Mouse (Mus musculus) hindbrain, embryonic 14.5 days (tissue): ENCODE measurements around the gene Kdm2b. TPM values are rescaled to one million over a fixed set of nuclear protein-coding genes. Genes with fewer than 3 reads are reported as not detected.

Source experiments
- ATAC-seq: fragments of 200-750 bp; cut with Nextera tagmentation; 2 replicates; pipeline ENCODE4 v1.8.0; 2017; ENCODE audit warnings: moderate number of reproducible peaks, mild to moderate bottlenecking, moderate TSS enrichment, moderate library complexity; ENCODE audit not compliant: low FRiP score
- DNase-seq: peaks from one replicate; pipeline ENCODE4 v3.0.0-alpha.2; 2015; ENCODE audit warnings: low spot score
- H3K27ac ChIP-seq: fragments of 300-500 bp; sonication (generic); 2 replicates; pipeline ENCODE4 v1.5.1; 2014; ENCODE audit warnings: mild to moderate bottlenecking, moderate library complexity
- H3K27me3 ChIP-seq: fragments of 300-500 bp; sonication (generic); 2 replicates; pipeline ENCODE4 v1.6.1; 2014; ENCODE audit warnings: mild to moderate bottlenecking, low read length, mixed read lengths; ENCODE audit not compliant: control insufficient read depth, insufficient read depth
- H3K36me3 ChIP-seq: fragments of 300-500 bp; sonication (generic); replicated peaks from 2 replicates; pipeline ENCODE4 v1.6.1; 2014; ENCODE audit not compliant: control insufficient read depth, insufficient read depth
- H3K4me1 ChIP-seq: fragments of 300-500 bp; sonication (generic); replicated peaks from 2 replicates; pipeline ENCODE4 v1.6.1; 2014; ENCODE audit warnings: antibody characterized with exemption, low read length, mixed read lengths; ENCODE audit not compliant: control insufficient read depth, insufficient read depth
- H3K4me2 ChIP-seq: fragments of 300-500 bp; sonication (generic); replicated peaks from 2 replicates; pipeline ENCODE4 v1.6.1; 2014; ENCODE audit warnings: mild to moderate bottlenecking, moderate library complexity
- H3K4me3 ChIP-seq: fragments of 300-500 bp; sonication (generic); replicated peaks from 2 replicates; pipeline ENCODE4 v1.5.1; 2014; ENCODE audit warnings: mild to moderate bottlenecking, low read length
- H3K9ac ChIP-seq: fragments of 300-500 bp; sonication (generic); 2 replicates; pipeline ENCODE4 v1.6.1; 2014
- H3K9me3 ChIP-seq: fragments of 300-500 bp; sonication (generic); 2 replicates; pipeline ENCODE4 v1.6.1; 2016; ENCODE audit warnings: low read length; ENCODE audit not compliant: control insufficient read depth
- WGBS: fragments of 180-500 bp; shearing (Covaris S2); extraction: QIAGEN DNeasy Blood & Tissue Kit; methylation state at CpG from one replicate; pipeline ENCODE4 v1.1.7; 2014; 5-methylcytosine and 5-hydroxymethylcytosine counted together
- polyA plus RNA-seq: library from polyadenylated mRNA; unstranded; fragments of >200 nt; fragmentation: Nextera tagmentation; extraction: Ambion mirVana; gene quantifications from 2 replicates; pipeline ENCODE4 v1.2.1, GENCODE M21; 2014

Gene Kdm2b
- polyA plus RNA-seq, 1 experiment from 2014 or later: 87.1 TPM

DNA sequence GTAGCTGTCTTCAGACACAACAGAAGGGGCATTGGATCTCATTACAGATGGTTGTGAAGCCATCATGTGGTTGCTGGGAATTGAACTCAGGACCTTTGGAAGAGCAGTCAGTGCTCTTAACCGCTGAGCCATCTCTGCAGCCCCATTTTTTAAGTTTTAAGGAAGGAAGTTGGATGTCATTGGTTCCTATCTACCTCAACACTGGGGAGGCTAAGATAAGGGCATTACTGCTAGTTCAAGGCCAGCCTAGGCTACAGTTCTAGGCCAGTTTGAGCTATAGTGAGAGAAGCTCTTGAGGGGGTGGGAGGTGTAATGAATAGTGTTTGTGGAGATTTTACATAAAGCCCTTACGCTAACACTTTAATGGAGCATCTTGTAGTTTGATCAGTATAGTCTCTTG lies 126.6 kb downstream of the Kdm2b start:
- DNase-seq: no peak
- Histone ChIP-seq H3K36me3 (peaks cover 62% of the 10 kb centered on the region), H3K9me3 (no peaks in the 10 kb centered on the region), H3K4me3 (no peak overlapping the region), H3K4me2 (no peak overlapping the region), H3K4me1 (no peaks in the 10 kb centered on the region), H3K9ac (no peak overlapping the region), H3K27me3 (no peaks in the 10 kb centered on the region), H3K27ac (no peak overlapping the region)
- no peak for ATAC-seq
- WGBS: 97% methylated on average over 2 of the region's 2 CpGs

- Histone ChIP-seq H3K27ac (no peak overlapping the region), H3K4me1 (peaks cover 9% of the 10 kb centered on the region), H3K4me2 (no peak overlapping the region), H3K9me3 (no peaks in the 10 kb centered on the region), H3K4me3 (no peak overlapping the region), H3K9ac (no peak overlapping the region), H3K27me3 (no peaks in the 10 kb centered on the region), H3K36me3 (no peaks in the 10 kb centered on the region)
- 84% methylated on average over 3 of the region's 3 CpGs for WGBS
- no peak for ATAC-seq
- DNase-seq: no peak
Measured at GRCm38 (mm10) chr5:122855858-122856257, 133.8 kb downstream of the Kdm2b start.

DNA sequence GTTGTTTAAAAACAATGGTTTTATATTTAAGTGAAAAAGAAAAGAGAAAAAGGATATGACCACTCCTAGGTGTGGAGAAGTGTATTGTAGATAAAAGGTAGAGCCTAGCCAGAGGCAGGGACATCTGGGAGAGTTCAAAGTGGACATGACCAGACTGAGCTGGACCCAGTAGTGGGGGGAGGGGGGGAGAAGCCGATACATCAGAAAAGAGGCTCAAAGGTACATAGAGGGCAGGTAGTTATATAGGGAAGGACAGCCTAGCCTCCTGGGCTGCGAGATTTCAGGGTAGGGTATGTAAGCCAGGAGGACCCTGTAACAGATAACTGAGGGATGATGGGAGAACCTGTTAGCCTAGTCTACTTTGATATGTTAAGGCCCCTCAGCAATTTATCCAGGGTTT lies 137.0 kb downstream of the Kdm2b start:
- no peak for ATAC-seq
- peaks cover 19% of the 10 kb centered on the region for H3K4me1 ChIP-seq
- no peaks in the 10 kb centered on the region for H3K36me3 ChIP-seq
- H3K9me3 ChIP-seq: no peaks in the 10 kb centered on the region
- DNase-seq: no peak
- H3K27ac ChIP-seq: no peak overlapping the region
- no peak overlapping the region for H3K9ac ChIP-seq
- H3K27me3 ChIP-seq: no peaks in the 10 kb centered on the region
- WGBS: 89% methylated on average over 2 of the region's 2 CpGs
- no peak overlapping the region for H3K4me2 ChIP-seq
- no peak overlapping the region for H3K4me3 ChIP-seq

DNA sequence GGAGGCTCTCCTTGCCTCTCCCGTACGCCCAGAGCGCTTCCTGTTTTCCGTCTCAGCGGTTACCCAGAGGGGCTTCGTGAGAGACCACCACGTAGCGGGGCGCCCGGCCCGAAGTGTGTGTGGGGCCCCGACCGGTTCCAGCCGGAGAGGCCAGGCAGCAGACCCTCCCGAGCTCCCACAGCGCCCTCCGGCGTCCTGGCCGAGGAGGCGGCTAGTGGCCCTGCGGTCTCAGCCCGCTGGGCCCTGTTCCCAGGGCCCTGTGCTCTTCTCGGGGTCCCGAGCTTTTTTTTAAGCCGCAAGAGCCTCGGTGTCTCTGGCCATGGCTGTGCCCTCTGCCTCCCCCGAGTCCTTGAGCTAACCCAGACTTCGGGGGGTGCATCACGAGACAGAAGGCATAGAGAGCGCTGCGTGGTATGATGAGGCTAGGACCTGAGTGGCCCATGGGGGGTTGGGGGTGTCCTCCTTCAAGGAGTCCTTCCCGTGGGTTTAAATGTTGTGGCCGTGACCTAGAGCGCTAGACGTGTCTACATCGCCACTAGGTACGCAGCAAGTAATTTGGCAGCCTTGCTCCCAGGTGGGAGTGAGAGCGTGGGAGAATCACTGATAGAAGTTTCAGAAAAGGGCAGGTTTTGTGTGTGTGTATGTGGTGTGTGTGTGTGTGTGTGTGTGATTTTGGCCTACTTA lies 139.2 kb downstream of the Kdm2b start:
- peaks cover 19% of the 10 kb centered on the region for H3K4me1 ChIP-seq
- no peaks in the 10 kb centered on the region for H3K9me3 ChIP-seq
- ATAC-seq (peak; percentile 82), DNase-seq (peak; percentile 32)
- H3K4me3 ChIP-seq: peak overlapping the region; percentile 96
- H3K27ac ChIP-seq: peak overlapping the region; percentile 96
- peak overlapping the region; percentile 98 for H3K4me2 ChIP-seq
- H3K9ac ChIP-seq: peak overlapping the region; percentile 88
- no peaks in the 10 kb centered on the region for H3K36me3 ChIP-seq
- WGBS: under 1% methylated on average over 36 of the region's 38 CpGs
- no peaks in the 10 kb centered on the region for H3K27me3 ChIP-seq

DNA sequence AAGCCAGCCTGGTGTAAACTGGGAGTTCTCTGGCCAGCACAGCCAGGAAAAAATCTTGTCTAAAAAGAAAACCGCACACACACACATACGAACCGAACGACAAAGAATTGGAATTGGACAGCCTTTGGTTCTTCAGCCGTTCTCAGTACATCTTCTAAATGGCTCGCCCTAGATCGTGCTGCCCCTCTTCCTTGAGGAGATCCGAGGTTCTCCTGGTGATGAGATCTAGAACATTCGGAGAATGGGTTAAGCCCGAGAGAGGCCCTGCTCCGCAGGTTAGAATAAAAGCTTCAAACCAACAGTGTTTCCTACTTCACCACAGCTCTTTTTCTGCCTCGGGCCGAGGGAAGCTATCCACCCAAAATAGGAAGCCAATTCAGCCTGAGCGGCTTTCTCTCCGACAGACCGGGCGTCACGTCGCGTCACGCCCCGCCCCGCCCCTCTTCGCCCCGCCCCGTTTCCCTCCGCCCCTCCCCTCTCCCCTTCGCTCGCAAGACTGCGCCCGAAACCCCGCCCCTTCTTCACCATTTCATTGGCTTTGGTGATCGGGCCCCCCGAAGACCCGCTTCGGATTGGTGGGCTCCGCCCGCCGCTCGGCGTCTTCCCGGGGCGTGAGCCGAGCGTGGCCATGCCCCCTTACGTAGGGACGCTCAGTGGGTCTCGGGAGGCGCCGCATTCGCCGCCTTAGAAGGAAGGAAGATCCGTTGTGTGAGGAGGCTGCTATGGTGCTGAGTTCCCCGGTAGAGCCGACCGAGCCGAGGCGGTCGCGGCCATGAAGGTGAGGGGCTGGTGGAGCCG lies 139.9 kb downstream of the Kdm2b start, which contains the start of gene Rnf34:
Rnf34 (plus strand) TSS at position 528 of the 798 bp plus-strand sequence.
- Histone ChIP-seq H3K4me3 (peak within 1 kb of the TSS; percentile 96), H3K27ac (peak within 1 kb of the TSS; percentile 96), H3K27me3 (no peaks in the 10 kb centered on the region), H3K9ac (peak within 1 kb of the TSS; percentile 88), H3K36me3 (no peaks in the 10 kb centered on the region), H3K4me2 (peak within 1 kb of the TSS; percentile 98), H3K4me1 (peaks cover 19% of the 10 kb centered on the region), H3K9me3 (no peaks in the 10 kb centered on the region)
- DNase-seq (peak; percentile 97), ATAC-seq (peak; percentile 100)
- under 1% methylated on average over 61 of the region's 61 CpGs for WGBS

DNA sequence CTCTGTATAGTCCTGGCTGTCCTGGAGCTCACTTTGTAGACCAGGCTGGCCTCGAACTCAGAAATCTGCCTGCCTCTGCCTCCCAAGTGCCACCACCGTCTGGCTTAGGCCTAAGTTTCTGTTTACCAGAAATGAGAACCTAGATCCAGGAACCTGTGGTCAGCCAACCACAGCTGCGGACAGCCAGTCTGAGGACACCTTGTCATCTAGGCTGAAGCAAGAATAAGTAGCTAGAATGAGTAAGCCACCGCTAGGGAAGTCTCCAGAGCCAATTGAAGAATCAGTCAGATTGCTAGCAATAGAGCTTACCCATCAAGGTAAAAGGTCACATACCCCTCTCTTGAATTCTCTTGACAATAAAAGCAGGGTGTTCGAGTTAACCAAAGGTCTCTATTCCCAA lies 145.8 kb downstream of the Kdm2b start:
- Histone ChIP-seq H3K27me3 (no peaks in the 10 kb centered on the region), H3K4me1 (peaks cover 6% of the 10 kb centered on the region; the same call in 1 of the 2 replicates), H3K4me3 (no peak overlapping the region), H3K27ac (no peak overlapping the region), H3K4me2 (no peak overlapping the region), H3K9ac (no peak overlapping the region), H3K36me3 (no peaks in the 10 kb centered on the region), H3K9me3 (no peaks in the 10 kb centered on the region)
- DNase-seq (no peak), ATAC-seq (no peak)
- 94% methylated on average over 5 of the region's 5 CpGs for WGBS

GRCm38 (mm10) chr5:122841126-122841525 lies 148.5 kb downstream of the Kdm2b start:
- H3K4me2 ChIP-seq: no peak overlapping the region
- DNase-seq: no peak
- H3K9ac ChIP-seq: no peak overlapping the region
- no peak overlapping the region for H3K27ac ChIP-seq
- no peak for ATAC-seq
- no peaks in the 10 kb centered on the region for H3K4me1 ChIP-seq
- no peak overlapping the region for H3K4me3 ChIP-seq
- no peaks in the 10 kb centered on the region for H3K36me3 ChIP-seq
- WGBS: 95% methylated on average over 2 of the region's 2 CpGs
- no peaks in the 10 kb centered on the region for H3K27me3 ChIP-seq
- H3K9me3 ChIP-seq: no peaks in the 10 kb centered on the region

GRCm38 (mm10) chr5:122832996-122833395 lies 156.6 kb downstream of the Kdm2b start:
- Histone ChIP-seq H3K27me3 (no peaks in the 10 kb centered on the region), H3K9me3 (no peaks in the 10 kb centered on the region), H3K36me3 (no peaks in the 10 kb centered on the region), H3K4me3 (no peak overlapping the region), H3K4me1 (no peaks in the 10 kb centered on the region), H3K9ac (no peak overlapping the region), H3K27ac (no peak overlapping the region), H3K4me2 (no peak overlapping the region)
- ATAC-seq (no peak), DNase-seq (no peak)
- WGBS: 82% methylated on average over 10 of the region's 10 CpGs

- DNase-seq (no peak), ATAC-seq (no peak)
- Histone ChIP-seq H3K27me3 (no peaks in the 10 kb centered on the region), H3K4me2 (no peak overlapping the region), H3K27ac (no peak overlapping the region), H3K36me3 (no peaks in the 10 kb centered on the region), H3K4me1 (no peaks in the 10 kb centered on the region), H3K9me3 (no peaks in the 10 kb centered on the region), H3K4me3 (no peak overlapping the region), H3K9ac (no peak overlapping the region)
- WGBS: 89% methylated on average over 10 of the region's 10 CpGs
Measured at GRCm38 (mm10) chr5:122832536-122832935, 157.1 kb downstream of the Kdm2b start.
